Mouse (Mus musculus): ENCODE data around the gene Dnajc11.

The Dnajc11 gene

DNA sequence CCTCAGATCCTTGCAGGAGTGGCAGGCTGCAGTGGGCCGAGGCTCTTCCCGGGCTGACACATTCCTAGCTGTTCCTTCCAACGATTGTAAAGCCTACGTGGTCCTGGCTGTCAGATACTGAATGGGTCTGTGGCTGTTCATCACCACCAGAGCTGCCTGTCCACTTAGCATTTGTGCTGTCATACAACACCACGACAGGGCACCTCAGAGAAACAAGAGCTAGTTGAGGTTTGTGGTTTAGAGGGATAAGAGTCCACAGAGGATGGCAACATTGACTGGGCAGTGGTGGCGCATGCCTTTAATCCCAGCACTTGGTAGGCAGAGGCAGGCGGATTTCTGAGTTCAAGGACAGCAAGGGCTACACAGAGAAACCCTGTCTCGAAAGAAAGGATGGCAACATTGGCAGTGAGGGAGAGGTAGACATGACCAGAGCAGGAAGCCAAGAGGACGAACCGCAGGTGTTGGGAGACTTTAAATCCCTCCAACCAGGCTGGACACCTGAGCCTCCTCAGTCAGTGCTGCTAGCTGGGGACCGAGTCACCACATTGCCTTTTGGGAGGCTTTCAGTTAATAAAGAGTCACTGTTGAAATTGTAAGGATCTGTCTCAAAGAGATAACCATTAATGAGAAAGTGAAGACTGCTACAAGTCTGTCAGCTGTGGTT is 26.5 kb downstream of the Dnajc11 start:
- CTCF ChIA-PET = interaction anchor here in 2 of 4 experiments (1.0 to 6.6 kb wide), 3 partner anchors 9 to 22 kb away, joined by 3 to 57 read pairs (median 4); no protein-coding TSS in a partner anchor
- POLR2A ChIA-PET = interaction anchor here in 2 of 4 experiments (0.6 to 6.8 kb wide), 10 partner anchors 10 to 647 kb away, joined by 3 to 55 read pairs (median 4); partner anchors contain the start of genes Klhl21 (in 2 of the 2) and Dnajc11 (in 1 of the 2)

- ChIA-PET POLR2A (interaction anchor here in 2 of 4 experiments (0.6 to 6.8 kb wide), 10 partner anchors 8 to 648 kb away, joined by 3 to 55 read pairs (median 4); partner anchors contain the start of genes Klhl21 (in 2 of the 2) and Dnajc11 (in 1 of the 2)), CTCF (interaction anchor here in 2 of 4 experiments (0.6 to 6.6 kb wide), 4 partner anchors 9 to 184 kb away, joined by 3 to 57 read pairs (median 4); no protein-coding TSS in a partner anchor)
These were observed 27.0 kb downstream of the Dnajc11 start for GRCm38 (mm10) chr4:151960513-151960854.

DNA sequence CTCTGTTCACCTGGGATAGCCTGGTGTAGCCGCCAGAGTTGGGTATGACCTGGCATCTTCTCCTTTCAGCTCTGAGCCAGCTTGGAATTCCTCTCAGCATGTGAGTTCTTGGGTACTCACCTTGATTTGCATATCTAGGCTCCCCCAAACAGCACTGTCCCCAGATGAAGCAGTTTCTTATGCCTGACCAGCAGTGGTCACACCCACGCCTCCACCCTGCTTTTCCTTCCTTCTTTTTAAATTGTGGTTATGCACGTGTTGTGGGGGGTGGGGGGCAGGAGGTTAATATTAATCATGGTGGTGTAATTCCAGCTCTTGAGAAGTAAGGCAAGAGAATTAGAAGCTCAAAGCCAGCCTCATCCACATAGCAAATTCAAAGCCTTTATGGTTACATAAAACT is 29.3 kb downstream of the Dnajc11 start:
- ChIA-PET CTCF (interaction anchor here in 2 of 4 experiments (0.7 to 6.6 kb wide), 4 partner anchors 10 to 29 kb away, joined by 3 to 57 read pairs (median 7); partner anchors contain the start of gene Dnajc11 (in 1 of the 2)), POLR2A (interaction anchor here in 2 of 4 experiments (0.7 to 6.1 kb wide), 6 partner anchors 9 to 100 kb away, joined by 3 to 55 read pairs (median 4); partner anchors contain the start of gene Dnajc11 (in 1 of the 2))

GRCm38 (mm10) chr4:151968204-151968921 is 34.9 kb downstream of the Dnajc11 start:
- ChIA-PET CTCF (interaction anchor here (0.5 to 3.4 kb wide), 10 partner anchors 8 to 1559 kb away, joined by 3 to 32 read pairs (median 4); partner anchors contain the start of gene Phf13 (in 1 of the 4)), POLR2A (interaction anchor here in 2 of 4 experiments (0.5 to 7.0 kb wide), 13 partner anchors 8 to 569 kb away, joined by 3 to 55 read pairs (median 4); partner anchors contain the start of gene Klhl21 (in 1 of the 2))

DNA sequence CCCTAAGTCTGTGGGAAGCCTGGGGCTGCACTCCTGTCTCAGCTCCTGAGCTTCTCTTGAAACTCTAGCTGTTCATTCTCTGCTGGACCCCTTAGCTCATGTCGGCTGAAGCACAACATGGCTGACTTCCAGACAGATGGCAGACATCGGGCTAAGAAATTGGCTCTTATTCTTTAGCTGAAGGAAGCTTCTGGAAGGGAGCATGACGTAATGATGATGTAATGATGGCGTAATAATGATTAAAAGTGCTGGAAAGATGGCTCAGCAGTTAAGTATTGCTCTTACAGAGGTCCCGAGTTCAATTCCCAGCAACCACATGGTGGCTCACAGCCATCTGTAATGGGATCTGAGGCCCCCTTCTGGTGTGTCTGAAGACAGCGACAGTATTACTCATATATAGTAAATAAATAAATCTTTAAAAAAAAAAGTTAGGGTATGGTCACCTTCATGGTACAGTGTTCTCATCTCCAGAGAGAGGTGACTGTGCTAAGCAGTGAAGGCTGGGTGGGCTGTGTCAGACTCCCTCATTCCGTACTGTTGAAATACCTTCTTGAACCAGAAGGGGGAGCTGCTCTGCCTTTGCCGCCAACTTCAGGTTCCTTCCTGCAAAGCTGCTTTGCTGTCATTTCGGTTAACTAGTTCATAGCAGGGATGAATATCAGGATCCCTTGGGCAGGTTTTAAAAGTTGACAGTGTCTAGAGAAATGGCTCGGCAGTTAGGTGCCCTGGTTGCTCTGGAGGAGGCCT is 38.9 kb downstream of the Dnajc11 start:
- POLR2A ChIA-PET = interaction anchor here (0.6 to 7.0 kb wide), 28 partner anchors 8 to 1703 kb away, joined by 3 to 55 read pairs (median 4); partner anchors contain the start of genes Klhl21 (in 2 of the 4), Camta1 (in 1 of the 4), Nol9 (in 1 of the 4) and Phf13 (in 1 of the 4)
- CTCF ChIA-PET = interaction anchor here (0.6 to 4.7 kb wide), 78 partner anchors 8 to 489 kb away, joined by 3 to 57 read pairs (median 4); partner anchors contain the start of genes Dnajc11 (in 4 of the 4), Thap3 (in 3 of the 4), Phf13 (in 2 of the 4) and Tas1r1 (in 2 of the 4)

GRCm38 (mm10) chr4:151975441-151975840 is 42.0 kb downstream of the Dnajc11 start:
- CTCF ChIA-PET = interaction anchor here (0.6 to 4.7 kb wide), 19 partner anchors 9 to 213 kb away, joined by 3 to 57 read pairs (median 3); partner anchors contain the start of genes Dnajc11 (in 2 of the 4), Phf13 (in 2 of the 4), Klhl21 (in 1 of the 4) and Nol9 (in 1 of the 4)
- POLR2A ChIA-PET = interaction anchor here in 2 of 4 experiments (1.0 to 3.9 kb wide), 7 partner anchors 12 to 42 kb away, joined by 3 to 15 read pairs (median 4); partner anchors contain the start of genes Klhl21 (in 2 of the 2) and Dnajc11 (in 1 of the 2)

DNA sequence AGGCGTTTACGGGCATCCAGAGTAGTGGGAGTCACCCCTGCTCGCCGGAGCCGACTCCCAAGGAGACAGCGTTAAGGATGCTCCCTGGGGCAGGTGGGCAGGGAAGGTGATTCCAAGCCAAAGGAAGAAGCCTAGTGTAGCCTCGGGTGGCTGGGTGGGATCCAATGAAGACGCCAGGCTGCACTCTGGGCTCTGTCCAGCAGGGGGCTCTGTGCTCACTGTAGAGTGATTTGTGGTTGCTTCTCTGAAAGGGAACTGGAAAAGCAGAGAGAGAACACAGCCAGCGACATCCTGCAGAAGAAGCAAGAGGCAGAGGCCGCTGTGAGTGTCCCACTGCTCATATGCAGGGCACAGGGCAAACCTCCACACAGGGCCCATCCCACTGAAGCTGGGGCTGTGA is 44.3 kb downstream of the Dnajc11 start:
- POLR2A ChIA-PET = interaction anchor here in 2 of 4 experiments (0.6 to 1.2 kb wide), 2 partner anchors 27 to 32 kb away, joined by 3 read pairs; no protein-coding TSS in a partner anchor
- CTCF ChIA-PET = interaction anchor here in 3 of 4 experiments (0.6 to 1.7 kb wide), 5 partner anchors 9 to 1170 kb away, joined by 3 read pairs; partner anchors contain the start of gene Zbtb48 (in 1 of the 3)

DNA sequence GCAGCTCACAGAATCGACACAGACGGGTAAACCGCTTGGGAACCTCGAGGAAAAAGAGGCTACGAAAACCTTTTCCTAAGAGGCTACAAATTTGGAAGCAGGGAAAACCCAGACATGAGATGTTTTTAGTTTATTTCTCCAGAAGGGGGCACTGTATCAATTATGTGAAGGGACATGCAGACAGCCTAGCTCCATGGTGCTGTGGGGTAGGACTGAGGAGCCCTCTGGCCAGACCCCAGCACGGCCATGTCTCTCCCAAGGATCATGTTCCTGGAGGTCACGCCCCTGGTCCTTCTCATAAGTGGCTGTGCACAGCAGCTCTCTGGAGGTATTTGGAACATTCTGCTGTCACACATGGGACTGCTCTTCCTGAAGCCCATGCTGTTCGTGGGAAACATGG is 47.2 kb downstream of the Dnajc11 start:
- POLR2A ChIA-PET = interaction anchor here (1.0 to 2.4 kb wide), 21 partner anchors 8 to 62 kb away, joined by 3 to 11 read pairs (median 5); partner anchors contain the start of genes Klhl21 (in 3 of the 4), Nol9 (in 2 of the 4), Tas1r1 (in 2 of the 4) and Zbtb48 (in 2 of the 4)
- CTCF ChIA-PET = interaction anchor here (0.6 to 4.4 kb wide), 57 partner anchors 8 to 206 kb away, joined by 3 to 47 read pairs (median 4); partner anchors contain the start of genes Thap3 (in 3 of the 4), Nol9 (in 2 of the 4), Phf13 (in 2 of the 4) and Tas1r1 (in 2 of the 4)

DNA sequence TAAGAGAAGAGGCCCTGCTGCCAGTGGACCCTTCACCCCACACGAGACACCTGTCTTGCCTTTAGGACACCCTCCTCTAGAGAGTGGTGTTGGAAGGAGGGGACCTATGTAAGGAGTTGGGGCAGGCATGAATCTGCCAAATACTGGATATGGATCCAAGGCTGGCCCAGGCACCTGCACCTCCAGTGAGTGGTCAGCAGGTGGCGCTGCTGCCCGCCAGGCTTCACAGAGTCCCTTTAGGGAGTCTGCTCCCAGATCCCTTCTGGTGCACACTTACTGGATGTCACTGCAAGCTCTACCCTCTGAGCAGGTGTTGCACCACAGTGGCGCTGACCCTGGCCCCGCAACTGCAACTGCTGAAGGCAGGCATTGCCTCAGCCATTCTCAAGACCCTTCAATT is 47.9 kb downstream of the Dnajc11 start:
- ChIA-PET CTCF (interaction anchor here (0.6 to 4.4 kb wide), 62 partner anchors 8 to 267 kb away, joined by 3 to 47 read pairs (median 4); partner anchors contain the start of genes Klhl21 (in 3 of the 4), Nol9 (in 2 of the 4), Tas1r1 (in 2 of the 4) and Dnajc11 (in 1 of the 4)), POLR2A (interaction anchor here (0.7 to 2.4 kb wide), 27 partner anchors 7 to 78 kb away, joined by 3 to 11 read pairs (median 4); partner anchors contain the start of genes Klhl21 (in 3 of the 4), Nol9 (in 2 of the 4), Phf13 (in 2 of the 4) and Zbtb48 (in 2 of the 4))

DNA sequence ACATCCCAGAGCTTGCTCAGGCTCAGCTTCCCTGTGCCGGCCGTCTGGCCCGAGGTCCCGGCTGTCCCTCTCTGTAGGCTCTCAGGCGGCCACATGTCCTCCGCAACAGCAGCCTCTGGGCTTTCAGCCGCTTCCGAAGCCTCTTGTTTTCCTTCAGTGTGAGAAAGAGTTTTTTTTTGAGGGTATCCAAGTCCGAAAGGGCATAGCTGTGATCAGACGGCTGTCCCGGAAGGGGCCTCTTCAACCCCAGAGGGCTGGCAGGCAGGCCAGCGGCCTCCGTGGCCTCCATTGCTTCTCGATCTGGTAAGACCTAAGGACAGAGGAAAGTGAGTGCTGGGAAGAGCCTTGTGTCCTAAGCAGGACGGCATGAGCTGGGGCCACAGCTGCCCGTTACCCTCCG is 49.6 kb downstream of the Dnajc11 start:
- POLR2A ChIA-PET = interaction anchor here (0.6 to 2.5 kb wide), 26 partner anchors 8 to 225 kb away, joined by 3 to 10 read pairs (median 4); partner anchors contain the start of genes Phf13 (in 3 of the 4), Klhl21 (in 2 of the 4), Tas1r1 (in 1 of the 4) and Zbtb48 (in 1 of the 4)

GRCm38 (mm10) chr4:151983560-151983959 is 50.1 kb downstream of the Dnajc11 start:
- ChIA-PET POLR2A (interaction anchor here (0.6 to 2.5 kb wide), 30 partner anchors 8 to 508 kb away, joined by 3 to 10 read pairs (median 4); partner anchors contain the start of genes Phf13 (in 3 of the 4), Klhl21 (in 2 of the 4), Espn (in 1 of the 4) and Tas1r1 (in 1 of the 4)), CTCF (interaction anchor here (0.5 to 4.4 kb wide), 18 partner anchors 9 to 642 kb away, joined by 3 to 47 read pairs (median 4); partner anchors contain the start of genes Dnajc11 (in 1 of the 4), Phf13 (in 1 of the 4), Rnf207 (in 1 of the 4) and Zbtb48 (in 1 of the 4))

More for the DNA sequence above, 49.6 kb downstream of the Dnajc11 start:
- CTCF ChIA-PET = interaction anchor here (0.5 to 4.4 kb wide), 17 partner anchors 9 to 1333 kb away, joined by 3 to 47 read pairs (median 4); partner anchors contain the start of genes Dnajc11 (in 1 of the 4), Phf13 (in 1 of the 4), Rnf207 (in 1 of the 4) and Zbtb48 (in 1 of the 4)

DNA sequence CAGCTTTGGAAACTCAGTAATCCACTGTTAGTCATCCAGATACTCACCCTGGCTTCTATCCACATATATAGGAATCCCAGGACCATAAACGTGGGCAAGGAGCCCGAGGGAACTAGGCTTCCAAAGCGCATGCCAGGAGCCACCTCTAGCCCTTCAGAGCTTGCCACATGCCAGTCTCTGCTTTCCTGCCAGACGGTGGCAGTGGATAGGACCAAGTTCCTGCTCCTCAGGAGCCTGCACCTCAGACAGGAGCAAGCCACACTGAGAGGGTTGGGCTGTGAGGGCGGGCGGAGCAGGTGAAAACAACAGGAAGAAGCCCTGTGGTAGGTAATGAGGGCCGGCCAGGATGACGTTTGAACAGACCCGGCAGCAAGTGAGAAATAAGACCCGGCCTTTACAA is 52.4 kb downstream of the Dnajc11 start:
- CTCF ChIA-PET = interaction anchor here in 3 of 4 experiments (0.6 to 2.6 kb wide), 8 partner anchors 8 to 168 kb away, joined by 3 to 8 read pairs (median 4); partner anchors contain the start of gene Dnajc11 (in 1 of the 3)
- POLR2A ChIA-PET = interaction anchor here in 3 of 4 experiments (0.6 to 1.7 kb wide), 6 partner anchors 12 to 103 kb away, joined by 3 to 7 read pairs (median 4); partner anchors contain the start of genes Klhl21 (in 2 of the 3) and Zbtb48 (in 1 of the 3)

- POLR2A ChIA-PET = interaction anchor here in 2 of 4 experiments (0.8 to 1.9 kb wide), 8 partner anchors 13 to 115 kb away, joined by 3 to 7 read pairs (median 4); partner anchors contain the start of genes Klhl21 (in 1 of the 2) and Zbtb48 (in 1 of the 2)
- CTCF ChIA-PET = interaction anchor here in 3 of 4 experiments (0.6 to 2.6 kb wide), 10 partner anchors 9 to 857 kb away, joined by 3 to 8 read pairs (median 4); partner anchors contain the start of gene Dnajc11 (in 1 of the 3)
These were observed 53.2 kb downstream of the Dnajc11 start for GRCm38 (mm10) chr4:151986650-151987049.

DNA sequence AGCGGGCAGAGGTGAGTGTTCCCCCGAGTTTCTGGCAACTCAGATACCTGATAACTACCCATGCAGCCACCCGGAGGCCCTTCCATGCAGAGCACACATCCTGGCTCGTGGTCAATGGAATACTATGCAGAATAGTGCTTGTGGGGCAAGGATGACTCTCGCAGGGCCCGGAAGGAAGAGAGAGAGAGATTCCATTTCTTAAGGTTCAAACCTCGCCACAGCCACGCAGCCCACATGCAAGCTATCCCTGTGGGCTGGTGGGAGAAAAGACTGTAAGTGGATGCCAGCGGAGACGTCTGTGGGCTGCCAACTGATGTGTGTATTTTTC is 54.5 kb downstream of the Dnajc11 start:
- ChIA-PET CTCF (interaction anchor here in 1 of 4 experiments (0.6 to 1.1 kb wide), 2 partner anchors 15 to 68 kb away, joined by 3 read pairs; no protein-coding TSS in a partner anchor), POLR2A (interaction anchor here in 3 of 4 experiments (0.7 to 5.3 kb wide), 10 partner anchors 8 to 337 kb away, joined by 3 to 42 read pairs (median 4); partner anchors contain the start of genes Klhl21 (in 2 of the 3), Phf13 (in 1 of the 3) and Rpl22 (in 1 of the 3))
